Mouse (Mus musculus): ENCODE measurements around the gene Taldo1.

- TF ChIP-seq CTCF (IDR thresholded peaks at IDR 0.05; ENCODE audit: borderline replicate concordance, insufficient read depth, low read length) (no peak), POLR2A (IDR thresholded peaks at IDR 0.05; ENCODE audit: low read depth, low read length) (no peak)
These were observed 2.2 kb downstream of the Taldo1 start for GRCm38 (mm10) chr7:141394158-141394557.
